Mouse (Mus musculus) bone marrow macrophage, adult 2 months (primary cell): ENCODE measurements around the gene Pycr1. TPM values are rescaled to one million over a fixed set of nuclear protein-coding genes. Genes with fewer than 3 reads are reported as not detected.

Source experiments
- H3K27ac ChIP-seq: 2 replicates; pipeline ENCODE4 v1.5.1; 2012; ENCODE audit warnings: low read depth, low read length; ENCODE audit not compliant: insufficient read depth
- H3K4me1 ChIP-seq: 2 replicates; pipeline ENCODE4 v1.6.1; 2012; ENCODE audit warnings: low read length; ENCODE audit not compliant: control insufficient read depth, insufficient read depth
- H3K4me3 ChIP-seq: 2 replicates; pipeline ENCODE4 v1.5.1; 2012; ENCODE audit warnings: mild to moderate bottlenecking, low read length, moderate library complexity; ENCODE audit not compliant: insufficient read depth
- CTCF ChIP-seq: IDR thresholded peaks from 2 replicates; pipeline ENCODE4 v1.5.1; 2012; ENCODE audit warnings: low read depth, mild to moderate bottlenecking, low read length, moderate library complexity
- POLR2A ChIP-seq: IDR thresholded peaks from 2 replicates; pipeline ENCODE4 v1.6.1; 2012; ENCODE audit warnings: mild to moderate bottlenecking, low read depth, low read length, borderline replicate concordance
- polyA plus RNA-seq: library from polyadenylated mRNA; stranded (reverse); fragments of >200 nt; gene quantifications from 2 replicates; pipeline ENCODE4 v1.2.4, GENCODE M21; 2012; ENCODE audit not compliant: missing spikeins, insufficient read depth, insufficient read length

Gene Pycr1
- polyA plus RNA-seq, 1 experiment: 0.78 TPM

DNA sequence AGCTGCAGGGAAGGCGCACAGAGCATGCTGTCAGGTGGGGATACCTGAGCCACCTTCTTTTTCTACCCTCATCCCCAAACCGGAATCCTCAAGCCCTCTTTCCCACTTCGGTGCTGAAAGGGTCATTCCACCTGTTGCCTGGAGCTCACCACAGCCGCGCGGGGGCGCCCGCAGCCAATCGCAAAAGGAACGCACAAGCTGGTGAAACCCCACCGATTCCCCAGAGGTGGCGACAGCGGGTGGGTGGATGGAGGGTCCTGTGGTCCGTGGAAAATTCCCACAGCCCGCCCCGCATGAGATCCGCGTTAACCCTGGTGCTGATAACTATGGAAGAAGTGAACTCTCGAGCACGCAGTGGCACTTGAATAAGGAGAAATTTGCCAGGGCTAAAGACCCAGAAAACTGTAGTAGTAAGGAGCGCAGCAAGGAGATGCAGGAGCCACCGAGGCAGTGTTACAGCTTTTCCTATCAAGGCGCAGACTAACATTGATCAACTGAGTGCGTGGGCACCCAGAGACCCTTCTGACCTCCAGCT, 15.4 kb upstream of the Pycr1 start:
- TF ChIP-seq POLR2A (no peak), CTCF (peak; percentile 97)
- Histone ChIP-seq H3K4me1 (no peaks in the 10 kb centered on the region), H3K4me3 (no peak overlapping the region), H3K27ac (no peak overlapping the region)

DNA sequence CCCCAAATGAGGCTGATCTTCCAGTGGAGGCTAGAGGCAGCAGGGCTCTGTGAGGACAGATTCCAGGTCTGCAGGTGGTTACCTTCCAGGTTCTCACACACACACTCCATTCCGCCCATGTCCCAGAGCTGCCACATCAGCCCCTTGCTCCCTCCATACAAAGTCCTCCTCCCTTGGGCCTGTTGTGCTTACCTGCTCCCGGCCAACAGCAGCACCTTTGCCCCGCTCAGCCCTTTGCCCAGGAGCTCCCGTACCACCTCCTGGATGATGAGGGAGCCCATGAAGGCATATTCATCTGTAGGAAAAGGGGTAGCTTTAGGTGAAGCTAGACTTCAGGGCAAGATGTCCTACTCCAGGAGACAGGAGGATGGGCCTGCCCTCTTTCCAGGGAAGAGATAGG, 13.7 kb upstream of the Pycr1 start:
- no peak for TF ChIP-seq POLR2A
- TF ChIP-seq CTCF: no peak
- no peak overlapping the region for H3K27ac ChIP-seq
- no peak overlapping the region for H3K4me3 ChIP-seq
- no peaks in the 10 kb centered on the region for H3K4me1 ChIP-seq

GRCm38 (mm10) chr11:120654741-120655140, 11.2 kb upstream of the Pycr1 start:
- no peak for TF ChIP-seq CTCF
- TF ChIP-seq POLR2A: no peak
- H3K27ac ChIP-seq: no peak overlapping the region
- H3K4me3 ChIP-seq: no peak overlapping the region
- no peaks in the 10 kb centered on the region for H3K4me1 ChIP-seq

DNA sequence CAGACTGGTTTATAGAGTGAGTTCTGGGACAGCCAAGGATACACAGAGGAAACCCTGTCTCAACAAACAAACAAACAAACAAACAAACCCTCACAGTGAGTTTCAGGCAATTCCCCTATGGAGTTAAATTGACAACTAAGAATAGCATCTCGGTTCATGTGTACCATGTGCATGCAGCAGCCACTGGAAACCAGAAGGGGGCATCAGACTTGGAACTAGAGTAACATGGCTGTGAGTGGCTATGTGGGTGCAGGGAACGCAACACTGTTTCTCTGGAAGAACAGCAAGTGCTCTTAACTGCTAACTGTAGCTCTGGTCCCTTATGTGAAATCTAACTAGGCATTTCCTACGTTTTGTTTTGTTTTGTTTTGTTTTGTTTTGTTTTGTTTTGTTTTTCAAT, 8.3 kb upstream of the Pycr1 start:
- no peak overlapping the region for H3K27ac ChIP-seq
- H3K4me1 ChIP-seq: peaks cover 20% of the 10 kb centered on the region
- no peak for TF ChIP-seq CTCF
- no peak for TF ChIP-seq POLR2A
- no peak overlapping the region for H3K4me3 ChIP-seq

- H3K4me1 ChIP-seq: peaks cover 28% of the 10 kb centered on the region
- peak within 1 kb of the TSS; percentile 44 for H3K4me3 ChIP-seq
These were observed 4.5 kb upstream of the Pycr1 start, which contains the start of gene Myadml2 for GRCm38 (mm10) chr11:120648001-120648476. Gene Myadml2, minus strand, starts transcription at chr11:120648158.

GRCm38 (mm10) chr11:120647047-120647830, 3.7 kb upstream of the Pycr1 start:
- Histone ChIP-seq H3K4me1 (peaks cover 33% of the 10 kb centered on the region), H3K27ac (peak overlapping the region; percentile 36), H3K4me3 (peak overlapping the region; percentile 44; the same call in 1 of the 2 replicates)
- TF ChIP-seq POLR2A: no peak
- no peak for TF ChIP-seq CTCF

More at GRCm38 (mm10) chr11:120648001-120648476, 4.5 kb upstream of the Pycr1 start, which contains the start of gene Myadml2:
- TF ChIP-seq POLR2A (no peak), CTCF (no peak)
- peak within 1 kb of the TSS; percentile 36 for H3K27ac ChIP-seq

DNA sequence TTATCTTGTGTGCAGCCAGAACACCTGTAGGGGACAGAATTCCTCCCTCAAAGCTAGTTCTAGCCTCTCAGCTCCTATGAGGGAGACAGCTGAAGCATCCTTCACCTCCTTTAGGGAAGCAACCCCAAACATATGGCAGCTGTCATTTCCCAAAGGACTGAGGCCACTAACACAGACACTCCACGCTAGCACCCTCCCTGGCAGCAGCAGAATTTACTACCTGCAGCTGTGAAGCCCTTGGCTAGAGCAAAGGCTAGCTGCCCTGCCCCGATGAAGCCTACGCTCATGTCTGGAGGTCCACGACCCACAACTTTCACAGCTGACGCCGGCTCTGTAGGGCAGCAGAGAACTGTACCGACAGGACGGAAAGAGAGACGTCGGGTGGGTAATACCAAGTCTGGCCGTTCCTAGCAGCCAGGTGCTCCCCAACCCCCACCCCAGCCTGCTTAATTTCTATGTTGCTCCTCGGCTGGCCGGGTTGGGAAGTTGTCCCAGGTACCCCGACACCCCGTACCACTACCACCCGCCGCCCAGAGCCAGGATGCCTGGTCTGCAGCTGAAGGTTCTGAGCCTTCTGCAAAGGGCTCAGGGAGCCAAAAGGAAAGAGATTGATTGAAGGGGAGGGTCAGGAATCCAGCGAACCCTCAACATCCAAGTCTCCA, 499 bp downstream of the Pycr1 start:
- TF ChIP-seq CTCF: no peak
- TF ChIP-seq POLR2A: no peak
- H3K4me3 ChIP-seq: peak overlapping the region; percentile 64
- no peak overlapping the region for H3K27ac ChIP-seq
- peaks cover 30% of the 10 kb centered on the region for H3K4me1 ChIP-seq

DNA sequence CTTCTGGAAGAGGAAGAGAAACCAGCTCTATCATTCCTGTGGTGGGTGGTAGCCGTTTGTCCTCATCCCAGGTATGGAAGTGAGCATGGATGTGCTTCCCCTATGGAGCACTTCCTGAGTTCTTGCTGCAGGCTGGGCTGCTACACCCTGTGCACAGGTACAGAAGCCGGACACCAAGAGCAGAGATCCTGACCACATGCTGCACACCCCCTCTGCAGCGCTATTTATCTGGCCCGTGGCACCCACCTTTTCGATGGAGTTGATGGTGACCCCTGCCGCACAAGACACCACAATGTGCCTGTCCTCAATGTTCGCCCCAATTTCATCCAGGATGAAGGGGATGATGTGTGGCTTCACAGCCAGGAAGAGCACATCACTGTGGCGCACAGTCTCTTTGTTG, 1.7 kb downstream of the Pycr1 start:
- Histone ChIP-seq H3K4me3 (no peak overlapping the region), H3K27ac (no peak overlapping the region), H3K4me1 (peaks cover 22% of the 10 kb centered on the region)
- TF ChIP-seq POLR2A: no peak
- TF ChIP-seq CTCF: no peak

GRCm38 (mm10) chr11:120641255-120641654, 2.3 kb downstream of the Pycr1 start:
- TF ChIP-seq CTCF: no peak
- H3K4me3 ChIP-seq: no peak overlapping the region
- H3K27ac ChIP-seq: no peak overlapping the region
- H3K4me1 ChIP-seq: peaks cover 22% of the 10 kb centered on the region

DNA sequence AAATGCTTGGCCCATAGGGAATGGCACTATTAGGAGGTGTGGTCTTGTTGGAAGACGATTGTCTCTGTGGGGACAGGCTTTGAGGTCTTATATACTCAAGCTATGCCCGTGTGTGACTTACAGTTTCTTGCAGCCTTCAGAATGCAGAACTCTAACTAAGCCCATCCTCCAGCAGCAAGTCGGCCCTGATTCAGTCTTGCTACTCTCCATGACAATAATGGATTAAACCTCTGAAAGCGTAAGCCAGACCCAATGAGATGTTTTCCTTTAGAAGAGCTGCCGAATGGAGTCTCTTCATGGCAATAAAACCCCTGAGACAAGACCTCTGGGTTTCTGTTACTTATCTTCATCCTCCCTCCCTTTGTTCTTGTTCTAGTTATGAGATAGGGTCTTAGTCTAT, 8.8 kb downstream of the Pycr1 start:
- Histone ChIP-seq H3K4me1 (peaks cover 32% of the 10 kb centered on the region), H3K4me3 (no peak overlapping the region), H3K27ac (no peak overlapping the region)
- TF ChIP-seq CTCF: no peak
- TF ChIP-seq POLR2A: no peak
